Mouse (Mus musculus) T-cell, adult 2 months (primary cell): ENCODE results near the gene Rgs12.

Experiments
- DNase-seq: peaks from one replicate; pipeline ENCODE4 v3.0.0; 2022; ENCODE audit warnings: low spot score

Rgs12 gene

GRCm38 (mm10) chr5:34948861-34949760 lies at the start of gene Rgs12:
Gene Rgs12 (plus strand): TSS chr5:34949445.
- DNase-seq, result peak; percentile 63

GRCm38 (mm10) chr5:34899787-34900469 lies 49.3 kb upstream of the Rgs12 start:
- no peak for DNase-seq

- DNase-seq, result no peak
Observed at GRCm38 (mm10) chr5:34902371-34902770, 46.9 kb upstream of the Rgs12 start.

- no peak for DNase-seq
Observed at GRCm38 (mm10) chr5:34902811-34903385, 46.3 kb upstream of the Rgs12 start.

GRCm38 (mm10) chr5:34904412-34904811 lies 44.8 kb upstream of the Rgs12 start:
- no peak for DNase-seq

- DNase-seq, result no peak
Observed at GRCm38 (mm10) chr5:34907230-34907629, 42.0 kb upstream of the Rgs12 start.

- DNase-seq, result no peak
Observed at GRCm38 (mm10) chr5:34907910-34908725, 41.1 kb upstream of the Rgs12 start, which contains the start of gene Msantd1. Gene Msantd1 (plus strand): TSS chr5:34908012.

- no peak for DNase-seq
Observed at GRCm38 (mm10) chr5:34908726-34909633, 40.3 kb upstream of the Rgs12 start.

GRCm38 (mm10) chr5:34909634-34910503 lies 39.4 kb upstream of the Rgs12 start:
- no peak for DNase-seq

- DNase-seq, result no peak
Observed at GRCm38 (mm10) chr5:34910504-34910815, 38.8 kb upstream of the Rgs12 start.

GRCm38 (mm10) chr5:34915801-34916200 lies 33.4 kb upstream of the Rgs12 start:
- peak; percentile 41 for DNase-seq

- no peak for DNase-seq
Observed at GRCm38 (mm10) chr5:34917234-34917655, 32.0 kb upstream of the Rgs12 start.

GRCm38 (mm10) chr5:34918785-34919184 lies 30.5 kb upstream of the Rgs12 start:
- no peak for DNase-seq

- no peak for DNase-seq
Observed at GRCm38 (mm10) chr5:34922531-34922930, 26.7 kb upstream of the Rgs12 start.

- no peak for DNase-seq
Observed at GRCm38 (mm10) chr5:34923920-34924319, 25.3 kb upstream of the Rgs12 start.

GRCm38 (mm10) chr5:34924519-34924918 lies 24.7 kb upstream of the Rgs12 start:
- DNase-seq, result no peak

- no peak for DNase-seq
Observed at GRCm38 (mm10) chr5:34927648-34928047, 21.6 kb upstream of the Rgs12 start.

- no peak for DNase-seq
Observed at GRCm38 (mm10) chr5:34930151-34930975, 18.9 kb upstream of the Rgs12 start.

- no peak for DNase-seq
Observed at GRCm38 (mm10) chr5:34931091-34931490, 18.2 kb upstream of the Rgs12 start.
